Mouse (Mus musculus): ENCODE measurements around the gene Tada1. TPM values are rescaled to one million over a fixed set of nuclear protein-coding genes. Genes with fewer than 3 reads are reported as not detected.

Gene Tada1
- polyA plus RNA-seq, 1 experiment from 2014 or later: 56.0 TPM

DNA sequence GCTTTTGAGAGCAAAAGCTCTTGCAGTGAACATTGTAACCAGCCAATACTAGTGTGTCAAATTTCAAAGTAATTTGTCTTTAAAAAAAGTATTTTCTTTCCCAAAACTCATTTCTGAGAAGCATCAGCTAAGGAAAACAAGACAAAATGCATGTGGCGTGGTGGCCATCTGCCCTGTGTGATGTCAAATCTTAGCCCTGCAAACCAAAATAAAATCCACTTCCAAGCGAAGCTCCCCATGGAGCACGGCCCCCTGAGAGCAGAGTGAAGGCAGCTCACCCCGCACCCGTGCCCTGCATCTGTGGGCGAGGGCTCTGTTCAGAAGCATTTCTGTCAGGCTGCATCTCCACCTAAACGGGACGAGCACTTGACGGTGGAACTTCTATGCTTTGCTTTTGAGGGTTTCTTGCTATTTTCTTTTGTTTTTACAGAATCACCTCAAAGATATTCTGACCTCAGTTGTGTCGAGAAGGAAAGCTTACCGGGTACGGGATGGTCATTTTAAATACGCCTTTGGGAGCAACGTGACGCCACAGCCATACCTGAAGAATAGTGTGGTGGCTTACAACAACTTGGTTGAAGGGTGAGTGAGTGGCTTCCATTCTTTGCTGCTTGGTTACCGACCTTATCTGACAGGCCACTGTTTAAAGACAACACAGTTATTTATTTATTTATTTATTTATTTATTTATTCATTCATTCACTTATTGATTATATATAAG lies 10.7 kb downstream of the Tada1 start:
- Histone ChIP-seq H3K27me3 (ENCODE audit: control insufficient read depth, insufficient read depth, low read length) (no peaks in the 10 kb centered on the region), H3K9me3 (ENCODE audit: control insufficient read depth, low read depth, low read length) (no peaks in the 10 kb centered on the region), H3K4me2 (replicated peaks; ENCODE audit: low read depth, low read length) (no peak overlapping the region), H3K9ac (replicated peaks; ENCODE audit: low read depth, low read length) (no peak overlapping the region), H3K36me3 (ENCODE audit: control insufficient read depth, insufficient read depth, low read length) (peaks cover 86% of the 10 kb centered on the region), H3K4me1 (ENCODE audit: control insufficient read depth, insufficient read depth, low read length) (no peaks in the 10 kb centered on the region), H3K4me3 (ENCODE audit: low read depth, low read length) (no peak overlapping the region), H3K27ac (ENCODE audit: low read length) (no peak overlapping the region)
- no peak for ATAC-seq (ENCODE audit: insufficient number of reproducible peaks, insufficient read depth, low FRiP score, low read depth)
- 91% methylated on average over 16 of the region's 16 CpGs for WGBS

DNA sequence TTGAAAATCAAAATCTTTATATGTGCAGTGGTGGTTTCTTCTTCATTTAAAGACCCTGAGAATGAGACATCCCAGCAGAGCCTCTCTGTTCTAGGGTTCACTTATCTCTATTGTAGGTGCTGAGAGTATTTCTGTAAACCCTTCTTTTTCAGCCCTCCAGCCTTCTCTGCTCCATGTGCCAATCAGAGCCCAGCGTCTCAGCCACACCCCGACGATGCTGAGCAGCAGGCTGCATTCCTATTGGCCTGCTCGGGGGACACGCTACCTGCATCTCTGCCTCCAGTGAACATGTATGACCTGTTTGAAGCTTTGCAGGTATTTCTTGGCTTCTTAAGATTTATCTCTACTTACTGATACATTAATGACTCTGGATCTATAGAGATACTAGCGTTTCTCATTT lies 12.8 kb downstream of the Tada1 start:
- Histone ChIP-seq H3K9ac (replicated peaks; ENCODE audit: low read depth, low read length) (no peak overlapping the region), H3K4me2 (replicated peaks; ENCODE audit: low read depth, low read length) (no peak overlapping the region), H3K9me3 (ENCODE audit: control insufficient read depth, low read depth, low read length) (no peaks in the 10 kb centered on the region), H3K27ac (ENCODE audit: low read length) (no peak overlapping the region), H3K27me3 (ENCODE audit: control insufficient read depth, insufficient read depth, low read length) (no peaks in the 10 kb centered on the region), H3K4me1 (ENCODE audit: control insufficient read depth, insufficient read depth, low read length) (no peaks in the 10 kb centered on the region), H3K36me3 (ENCODE audit: control insufficient read depth, insufficient read depth, low read length) (peaks cover 80% of the 10 kb centered on the region), H3K4me3 (ENCODE audit: low read depth, low read length) (no peak overlapping the region)
- no peak for ATAC-seq (ENCODE audit: insufficient number of reproducible peaks, insufficient read depth, low FRiP score, low read depth)
- WGBS: 92% methylated on average over 6 of the region's 6 CpGs

DNA sequence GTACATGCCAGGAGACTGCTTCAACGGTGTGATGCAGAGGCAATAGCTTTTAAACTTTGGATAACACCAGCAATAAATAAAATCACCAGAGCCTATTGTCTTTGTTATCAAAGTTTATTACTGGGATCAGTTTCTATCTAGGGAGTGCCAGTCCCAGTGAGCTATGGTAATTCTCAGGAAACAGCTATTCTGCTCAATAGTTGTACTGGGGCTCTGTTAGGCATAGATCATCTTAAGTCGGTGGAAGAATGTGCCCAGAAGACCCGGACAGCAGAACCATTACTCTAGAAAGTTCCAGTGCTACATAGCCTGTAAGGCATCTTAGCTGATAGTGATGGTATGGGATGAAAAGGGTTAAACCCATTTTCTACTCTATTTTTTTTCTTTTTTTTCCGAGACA lies 15.9 kb downstream of the Tada1 start:
- WGBS: 56% methylated on average over 4 of the region's 4 CpGs
- no peaks in the 10 kb centered on the region for H3K27me3 ChIP-seq (ENCODE audit: control insufficient read depth, insufficient read depth, low read length)
- H3K36me3 ChIP-seq (ENCODE audit: control insufficient read depth, insufficient read depth, low read length): peaks cover 79% of the 10 kb centered on the region
- no peak for ATAC-seq (ENCODE audit: insufficient number of reproducible peaks, insufficient read depth, low FRiP score, low read depth)
- no peak overlapping the region for H3K4me2 ChIP-seq (replicated peaks; ENCODE audit: low read depth, low read length)
- no peak overlapping the region for H3K9ac ChIP-seq (replicated peaks; ENCODE audit: low read depth, low read length)
- H3K4me3 ChIP-seq (ENCODE audit: low read depth, low read length): no peak overlapping the region
- H3K4me1 ChIP-seq (ENCODE audit: control insufficient read depth, insufficient read depth, low read length): no peaks in the 10 kb centered on the region
- no peaks in the 10 kb centered on the region for H3K9me3 ChIP-seq (ENCODE audit: control insufficient read depth, low read depth, low read length)
- H3K27ac ChIP-seq (ENCODE audit: low read length): no peak overlapping the region

DNA sequence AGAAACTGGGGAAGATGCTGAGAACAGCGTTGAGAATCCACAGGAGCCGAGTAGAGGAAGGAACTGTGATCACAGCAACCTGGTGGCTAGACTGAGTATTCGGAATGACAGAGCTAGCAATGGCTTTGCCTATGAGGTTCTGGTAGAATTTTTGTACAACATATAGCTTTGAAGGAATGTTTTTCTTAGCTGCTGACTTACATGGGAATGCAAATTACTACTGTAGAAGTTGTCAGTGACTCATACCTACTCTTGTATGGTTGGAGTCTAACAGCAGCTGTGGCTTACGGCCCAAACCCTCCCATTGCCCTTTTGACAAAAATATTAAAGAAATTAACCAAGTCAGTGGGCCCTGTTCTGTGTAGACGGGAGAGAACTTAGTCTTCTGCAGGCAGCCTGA lies 16.8 kb downstream of the Tada1 start:
- H3K4me1 ChIP-seq (ENCODE audit: control insufficient read depth, insufficient read depth, low read length): no peaks in the 10 kb centered on the region
- no peaks in the 10 kb centered on the region for H3K27me3 ChIP-seq (ENCODE audit: control insufficient read depth, insufficient read depth, low read length)
- H3K4me2 ChIP-seq (replicated peaks; ENCODE audit: low read depth, low read length): no peak overlapping the region
- H3K4me3 ChIP-seq (ENCODE audit: low read depth, low read length): no peak overlapping the region
- H3K9ac ChIP-seq (replicated peaks; ENCODE audit: low read depth, low read length): no peak overlapping the region
- no peak for ATAC-seq (ENCODE audit: insufficient number of reproducible peaks, insufficient read depth, low FRiP score, low read depth)
- peaks cover 76% of the 10 kb centered on the region for H3K36me3 ChIP-seq (ENCODE audit: control insufficient read depth, insufficient read depth, low read length)
- no peak overlapping the region for H3K27ac ChIP-seq (ENCODE audit: low read length)
- WGBS: 85% methylated on average over 5 of the region's 5 CpGs
- no peaks in the 10 kb centered on the region for H3K9me3 ChIP-seq (ENCODE audit: control insufficient read depth, low read depth, low read length)

DNA sequence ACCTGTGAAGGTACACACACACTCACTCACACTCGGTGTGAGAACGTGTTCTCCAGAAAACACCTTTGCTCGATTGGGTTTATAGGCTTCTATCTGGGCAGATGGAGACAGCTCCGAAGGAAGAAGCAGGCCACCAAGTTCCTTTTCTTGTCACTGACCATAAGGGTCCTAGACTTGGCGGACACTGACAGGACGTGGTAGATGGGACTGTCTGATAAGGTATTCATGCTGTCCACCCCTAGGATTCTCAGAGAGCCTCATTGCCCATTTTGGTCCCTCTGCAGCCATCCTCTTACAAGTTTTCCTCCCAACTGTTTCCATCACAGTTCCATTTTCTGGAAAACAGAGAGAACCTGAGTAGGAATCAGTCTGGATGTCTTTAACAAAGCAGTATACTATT lies 17.5 kb downstream of the Tada1 start:
- Histone ChIP-seq H3K9me3 (ENCODE audit: control insufficient read depth, low read depth, low read length) (no peaks in the 10 kb centered on the region), H3K4me2 (replicated peaks; ENCODE audit: low read depth, low read length) (no peak overlapping the region), H3K27me3 (ENCODE audit: control insufficient read depth, insufficient read depth, low read length) (no peaks in the 10 kb centered on the region), H3K36me3 (ENCODE audit: control insufficient read depth, insufficient read depth, low read length) (peaks cover 71% of the 10 kb centered on the region), H3K9ac (replicated peaks; ENCODE audit: low read depth, low read length) (no peak overlapping the region), H3K4me3 (ENCODE audit: low read depth, low read length) (no peak overlapping the region), H3K4me1 (ENCODE audit: control insufficient read depth, insufficient read depth, low read length) (no peaks in the 10 kb centered on the region), H3K27ac (ENCODE audit: low read length) (no peak overlapping the region)
- no peak for ATAC-seq (ENCODE audit: insufficient number of reproducible peaks, insufficient read depth, low FRiP score, low read depth)
- WGBS: 93% methylated on average over 6 of the region's 6 CpGs

DNA sequence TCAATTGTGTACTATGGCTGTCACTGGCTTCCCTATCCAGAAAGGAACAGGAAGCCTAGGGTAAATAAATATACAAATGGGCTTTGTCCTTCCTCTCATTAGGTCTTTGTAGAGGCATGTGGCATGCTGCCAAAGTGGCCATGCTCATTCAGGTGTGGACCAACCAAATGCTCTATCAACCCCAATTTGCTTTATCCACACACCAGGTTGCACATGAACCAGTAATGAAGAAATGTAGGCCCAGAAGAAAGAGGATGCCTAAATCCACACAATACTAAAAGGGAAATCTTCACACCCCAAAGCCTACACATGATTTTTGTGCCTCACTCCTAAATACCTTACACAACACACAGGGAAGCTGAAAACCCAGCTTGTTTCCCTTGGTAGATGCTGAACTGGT lies 22.6 kb downstream of the Tada1 start:
- H3K9ac ChIP-seq (replicated peaks; ENCODE audit: low read depth, low read length): no peak overlapping the region
- no peaks in the 10 kb centered on the region for H3K4me1 ChIP-seq (ENCODE audit: control insufficient read depth, insufficient read depth, low read length)
- no peak overlapping the region for H3K27ac ChIP-seq (ENCODE audit: low read length)
- peaks cover 58% of the 10 kb centered on the region for H3K36me3 ChIP-seq (ENCODE audit: control insufficient read depth, insufficient read depth, low read length)
- ATAC-seq (ENCODE audit: insufficient number of reproducible peaks, insufficient read depth, low FRiP score, low read depth): no peak
- H3K4me2 ChIP-seq (replicated peaks; ENCODE audit: low read depth, low read length): no peak overlapping the region
- no peaks in the 10 kb centered on the region for H3K9me3 ChIP-seq (ENCODE audit: control insufficient read depth, low read depth, low read length)
- no peak overlapping the region for H3K4me3 ChIP-seq (ENCODE audit: low read depth, low read length)
- H3K27me3 ChIP-seq (ENCODE audit: control insufficient read depth, insufficient read depth, low read length): no peaks in the 10 kb centered on the region

DNA sequence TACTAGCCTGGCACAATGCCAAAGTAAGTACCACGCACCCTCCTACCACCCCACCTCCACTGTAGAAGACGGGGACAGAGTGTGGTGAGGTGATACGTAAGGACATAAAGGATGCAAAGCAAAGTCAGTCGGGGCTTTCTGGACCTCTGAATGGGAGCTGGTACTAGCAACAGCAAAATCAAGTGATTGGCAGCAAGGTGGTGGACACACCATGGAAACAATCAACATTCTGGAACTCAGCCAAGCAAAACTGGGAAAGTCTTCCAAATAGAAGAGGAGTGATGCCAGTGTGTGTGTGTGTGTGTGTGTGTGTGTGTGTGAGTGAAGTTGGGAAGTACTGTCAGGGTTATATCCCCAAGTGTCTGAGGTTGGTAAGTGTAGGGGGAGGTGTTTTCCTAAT lies 23.1 kb downstream of the Tada1 start:
- H3K27ac ChIP-seq (ENCODE audit: low read length): no peak overlapping the region
- no peaks in the 10 kb centered on the region for H3K4me1 ChIP-seq (ENCODE audit: control insufficient read depth, insufficient read depth, low read length)
- no peaks in the 10 kb centered on the region for H3K27me3 ChIP-seq (ENCODE audit: control insufficient read depth, insufficient read depth, low read length)
- no peak for ATAC-seq (ENCODE audit: insufficient number of reproducible peaks, insufficient read depth, low FRiP score, low read depth)
- no peak overlapping the region for H3K4me2 ChIP-seq (replicated peaks; ENCODE audit: low read depth, low read length)
- no peaks in the 10 kb centered on the region for H3K9me3 ChIP-seq (ENCODE audit: control insufficient read depth, low read depth, low read length)
- WGBS: 91% methylated on average over 4 of the region's 4 CpGs
- no peak overlapping the region for H3K4me3 ChIP-seq (ENCODE audit: low read depth, low read length)
- H3K9ac ChIP-seq (replicated peaks; ENCODE audit: low read depth, low read length): no peak overlapping the region
- peaks cover 54% of the 10 kb centered on the region for H3K36me3 ChIP-seq (ENCODE audit: control insufficient read depth, insufficient read depth, low read length)

DNA sequence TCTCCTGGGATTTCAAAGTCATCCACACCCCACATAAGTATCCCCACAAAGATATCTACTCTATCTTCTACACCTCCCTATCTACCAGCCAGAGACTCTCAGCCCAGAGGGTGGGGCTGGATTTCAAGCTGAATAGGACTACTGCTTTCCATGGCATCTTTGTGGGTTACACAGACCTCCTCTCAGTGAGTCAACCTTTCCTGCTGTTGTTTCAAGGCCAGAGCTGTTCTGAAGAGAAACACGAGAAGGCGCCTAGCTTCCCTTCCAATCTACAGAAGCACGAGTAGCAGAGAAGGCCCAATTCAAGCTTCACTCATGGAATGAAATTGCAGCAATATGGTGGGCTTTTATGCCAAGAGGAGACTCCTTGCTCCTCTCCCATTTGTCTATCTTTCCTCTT lies 24.9 kb downstream of the Tada1 start:
- Histone ChIP-seq H3K27ac (ENCODE audit: low read length) (no peak overlapping the region), H3K27me3 (ENCODE audit: control insufficient read depth, insufficient read depth, low read length) (no peaks in the 10 kb centered on the region), H3K4me2 (replicated peaks; ENCODE audit: low read depth, low read length) (no peak overlapping the region), H3K9ac (replicated peaks; ENCODE audit: low read depth, low read length) (no peak overlapping the region), H3K4me3 (ENCODE audit: low read depth, low read length) (no peak overlapping the region), H3K4me1 (ENCODE audit: control insufficient read depth, insufficient read depth, low read length) (peaks cover 11% of the 10 kb centered on the region; the same call in 1 of the 2 replicates), H3K9me3 (ENCODE audit: control insufficient read depth, low read depth, low read length) (no peaks in the 10 kb centered on the region), H3K36me3 (ENCODE audit: control insufficient read depth, insufficient read depth, low read length) (peaks cover 41% of the 10 kb centered on the region)
- 89% methylated on average over 3 of the region's 3 CpGs for WGBS
- ATAC-seq (ENCODE audit: insufficient number of reproducible peaks, insufficient read depth, low FRiP score, low read depth): no peak

DNA sequence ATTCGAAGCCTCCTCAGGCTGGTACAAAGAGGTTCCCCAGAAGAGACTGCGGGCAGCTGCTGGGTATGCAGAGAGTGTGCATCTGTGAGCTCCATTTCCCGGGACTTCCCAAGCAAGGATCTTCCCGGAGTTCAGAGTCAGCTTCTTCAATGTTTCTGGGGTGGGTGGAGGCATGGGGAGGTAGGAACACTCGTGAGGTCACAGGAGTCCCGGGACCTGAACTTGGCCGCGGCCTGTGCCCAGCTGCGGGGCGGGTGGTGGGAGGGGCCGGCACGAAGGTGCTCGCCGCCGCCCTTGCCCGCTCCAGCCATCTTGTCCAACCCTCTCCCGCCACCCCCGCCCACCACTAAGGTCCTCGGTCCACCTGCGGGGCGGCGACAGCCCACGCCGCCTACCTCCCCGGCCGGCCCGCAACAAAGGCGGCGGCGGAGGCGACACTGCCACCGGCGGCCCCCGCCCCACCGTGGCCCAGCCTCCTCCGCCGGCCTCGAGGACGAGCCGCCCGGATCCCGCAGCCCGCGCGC lies 30.3 kb downstream of the Tada1 start:
- Histone ChIP-seq H3K9me3 (ENCODE audit: control insufficient read depth, low read depth, low read length) (peaks cover 6% of the 10 kb centered on the region; the same call in 1 of the 2 replicates), H3K4me2 (replicated peaks; ENCODE audit: low read depth, low read length) (peak overlapping the region; percentile 87), H3K36me3 (ENCODE audit: control insufficient read depth, insufficient read depth, low read length) (peaks cover 20% of the 10 kb centered on the region; the same call in 1 of the 2 replicates), H3K27ac (ENCODE audit: low read length) (peak overlapping the region; percentile 71), H3K9ac (replicated peaks; ENCODE audit: low read depth, low read length) (peak overlapping the region; percentile 81), H3K4me1 (ENCODE audit: control insufficient read depth, insufficient read depth, low read length) (peaks cover 12% of the 10 kb centered on the region; the same call in 1 of the 2 replicates), H3K27me3 (ENCODE audit: control insufficient read depth, insufficient read depth, low read length) (no peaks in the 10 kb centered on the region), H3K4me3 (ENCODE audit: low read depth, low read length) (peak overlapping the region; percentile 70)
- WGBS: under 1% methylated on average over 44 of the region's 45 CpGs
- ATAC-seq (ENCODE audit: insufficient number of reproducible peaks, insufficient read depth, low FRiP score, low read depth): peak; percentile 76; the same call in 1 of the 2 replicates

Measured in stomach, embryonic 14.5 days (tissue).